Mouse (Mus musculus) cerebellum, adult 11-12 months (tissue): ENCODE results near the gene Zfp280b.

Source experiments
- DNase-seq: peaks from one replicate; pipeline ENCODE4 v3.0.0; 2022

Zfp280b gene

DNA sequence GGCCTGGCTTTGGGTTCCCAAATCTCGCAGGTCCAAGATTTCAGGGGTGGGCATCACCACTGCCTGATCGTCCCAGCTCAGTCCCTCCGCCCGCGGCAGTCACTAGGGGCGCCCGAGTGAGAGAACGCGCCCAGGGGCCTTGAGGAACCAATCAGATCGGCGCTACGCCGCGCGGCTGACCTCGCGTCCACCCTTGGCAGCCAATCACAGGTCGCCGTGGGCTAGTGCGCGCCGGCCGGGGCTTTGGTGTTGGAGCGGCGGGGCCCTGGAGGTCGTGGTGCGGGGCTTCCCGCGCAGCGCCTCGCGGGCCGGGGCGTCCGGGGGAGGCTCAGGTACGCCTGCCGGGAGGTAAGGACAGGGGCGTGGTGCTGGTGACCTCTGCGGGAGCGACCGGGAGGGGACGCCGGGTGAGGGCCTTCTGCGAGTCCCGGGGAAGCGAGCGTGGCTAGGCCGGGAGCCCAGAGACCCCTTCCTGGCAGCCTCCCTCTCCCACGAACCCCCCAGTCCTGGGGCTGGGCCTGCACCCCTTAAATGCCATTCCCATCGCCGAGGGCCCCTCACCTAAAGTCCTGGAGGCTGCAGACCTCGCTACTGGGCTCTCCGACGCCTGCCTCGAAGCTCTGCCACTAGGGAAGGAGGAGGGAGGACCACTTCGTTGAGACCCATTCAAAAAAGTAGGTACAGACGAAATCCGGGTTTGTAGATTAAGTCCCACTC lies at the start of gene Zfp280b:
TSS of gene Zfp280b (plus strand) at position 249 of the 717 bp plus-strand sequence.
- peak; percentile 93 for DNase-seq

GRCm38 (mm10) chr10:75990430-75991042 lies 41.9 kb upstream of the Zfp280b start:
- no peak for DNase-seq

- DNase-seq: no peak
These were observed 38.7 kb upstream of the Zfp280b start for GRCm38 (mm10) chr10:75993616-75994240.

DNA sequence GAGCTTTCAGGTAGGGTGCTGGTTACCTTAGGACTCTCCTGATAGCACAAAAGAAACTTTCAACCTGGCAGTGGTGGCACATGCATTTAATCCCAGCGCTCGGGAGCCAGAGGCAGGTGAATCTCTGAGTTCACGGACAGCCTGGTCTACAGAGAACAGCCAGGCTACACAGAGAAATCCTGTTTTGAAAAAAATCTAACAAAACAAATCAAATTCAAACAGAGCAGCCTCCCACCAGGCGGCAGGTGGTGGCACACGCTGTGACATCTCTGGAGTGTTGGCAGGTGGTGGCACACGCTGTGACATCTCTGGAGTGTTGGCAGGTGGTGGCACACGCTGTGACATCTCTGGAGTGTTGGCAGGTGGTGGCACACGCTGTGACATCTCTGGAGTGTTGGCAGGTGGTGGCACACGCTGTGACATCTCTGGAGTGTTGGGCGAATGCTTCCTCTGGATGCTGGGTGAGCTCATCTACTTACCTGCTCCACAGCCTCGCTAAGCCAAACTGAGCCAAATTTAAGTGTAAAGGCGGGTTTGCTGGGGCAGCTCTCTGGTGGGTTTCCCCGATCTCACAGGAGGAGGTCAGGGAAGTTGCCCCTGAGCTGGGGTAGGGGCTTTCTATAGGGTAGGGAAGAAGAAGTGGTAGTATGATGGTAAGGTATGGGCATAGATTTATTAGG lies 37.8 kb upstream of the Zfp280b start:
- peak; percentile 75 for DNase-seq

DNA sequence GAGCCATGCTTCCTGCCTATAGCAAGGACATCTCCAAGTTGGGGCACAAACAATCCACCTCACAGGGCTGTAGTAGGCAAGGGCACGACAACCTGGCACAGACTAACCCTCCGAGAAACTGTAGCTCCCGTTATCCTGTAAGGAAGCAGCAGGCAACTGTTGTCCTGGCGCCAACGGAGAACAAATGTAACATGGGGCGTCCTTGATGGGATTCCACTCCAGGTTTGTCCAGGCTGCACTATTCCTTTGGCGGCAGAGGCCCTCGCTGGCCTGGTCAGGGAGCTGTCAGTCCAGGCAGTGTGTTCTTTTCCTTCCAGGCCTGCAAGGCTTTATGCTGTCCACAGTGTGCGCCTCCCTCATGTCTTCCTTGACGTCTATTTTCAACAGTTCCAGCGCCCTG lies 37.0 kb upstream of the Zfp280b start:
- peak; percentile 63 for DNase-seq

GRCm38 (mm10) chr10:75996315-75996714 lies 36.1 kb upstream of the Zfp280b start:
- no peak for DNase-seq

- no peak for DNase-seq
These were observed 31.3 kb upstream of the Zfp280b start for GRCm38 (mm10) chr10:76001160-76001559.

- peak; percentile 90 for DNase-seq
These were observed 30.3 kb upstream of the Zfp280b start for GRCm38 (mm10) chr10:76002101-76002521.

DNA sequence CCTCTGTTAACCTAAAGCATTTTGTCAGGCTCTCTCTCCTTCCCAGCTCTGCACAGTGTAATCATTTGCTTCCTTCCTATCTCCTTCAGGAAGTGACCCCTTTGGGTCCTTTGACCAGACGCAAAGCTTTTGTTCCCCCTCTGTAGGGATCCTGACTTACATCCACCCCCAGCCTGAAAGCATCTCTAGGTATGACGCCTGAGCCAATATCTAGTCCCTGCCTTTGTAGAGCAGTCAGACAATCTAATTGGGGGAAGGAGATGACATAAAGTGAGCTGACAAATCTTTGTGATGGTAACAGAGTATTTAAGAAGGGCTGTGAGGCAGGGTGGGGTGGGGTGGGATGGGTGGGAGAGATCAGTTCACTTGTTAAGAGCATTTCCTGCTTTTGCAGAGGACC lies 29.8 kb upstream of the Zfp280b start:
- no peak for DNase-seq

DNA sequence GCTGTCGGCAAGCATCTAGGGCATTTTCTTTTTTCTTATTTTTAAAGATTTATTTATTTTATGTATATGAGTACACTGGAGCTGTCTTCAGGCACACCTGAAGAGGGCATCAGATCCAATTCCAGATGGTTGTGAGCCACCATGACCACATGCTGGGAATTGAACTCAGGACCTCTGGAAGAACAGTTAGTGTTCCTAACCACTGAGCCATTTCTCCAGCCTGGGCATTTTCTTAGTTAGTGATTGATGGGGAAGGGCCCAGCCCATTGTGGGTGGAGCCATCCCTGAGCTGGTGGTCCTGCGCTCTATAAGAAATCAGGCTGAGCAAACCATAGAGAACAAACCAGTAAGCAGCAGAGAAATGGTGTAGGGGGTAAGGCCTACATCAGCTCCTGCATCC lies 29.2 kb upstream of the Zfp280b start:
- DNase-seq: no peak

- no peak for DNase-seq
These were observed 26.1 kb upstream of the Zfp280b start for GRCm38 (mm10) chr10:76006385-76006784.

GRCm38 (mm10) chr10:76009812-76010211 lies 22.6 kb upstream of the Zfp280b start:
- DNase-seq: no peak

DNA sequence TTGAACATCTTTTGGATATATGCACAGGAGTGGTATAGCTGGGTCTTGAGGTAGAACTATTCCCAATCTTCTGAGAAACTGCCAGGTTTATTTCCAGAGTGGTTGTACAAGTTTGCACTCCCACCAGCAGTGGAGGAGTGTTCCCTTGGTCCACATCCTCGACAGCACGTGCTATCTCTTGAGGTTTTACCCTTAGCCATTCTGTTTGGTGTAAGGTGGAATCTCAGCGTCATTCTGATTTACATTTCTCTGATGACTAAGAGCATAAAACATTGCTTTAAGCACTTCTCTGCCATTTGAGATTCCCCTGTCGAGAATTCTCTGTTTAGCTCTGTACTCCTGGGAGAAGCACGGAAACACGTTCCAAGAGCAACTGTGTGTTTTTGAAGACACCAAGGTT lies 19.5 kb upstream of the Zfp280b start:
- no peak for DNase-seq

DNA sequence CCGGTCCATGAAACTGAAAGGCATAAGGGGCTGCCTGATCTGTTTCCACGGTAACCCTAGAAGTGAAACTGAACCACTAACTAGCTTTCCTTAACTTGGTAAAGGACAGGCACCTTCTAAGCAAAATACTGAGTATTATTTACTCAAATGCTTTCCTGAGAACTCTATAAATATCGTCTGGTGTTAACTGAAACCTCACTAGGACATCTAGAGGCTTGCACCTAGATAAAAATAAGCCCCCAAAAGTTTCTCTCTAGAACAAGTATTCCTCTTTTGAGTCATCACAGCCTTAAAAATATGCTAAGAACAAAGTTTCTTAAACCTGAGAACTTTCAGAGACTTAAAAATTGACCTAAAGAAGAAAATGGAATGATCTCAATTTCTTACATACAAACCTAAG lies 15.6 kb upstream of the Zfp280b start:
- DNase-seq: no peak

- DNase-seq: no peak
These were observed 10.7 kb upstream of the Zfp280b start for GRCm38 (mm10) chr10:76021728-76022127.

- no peak for DNase-seq
These were observed 8.5 kb upstream of the Zfp280b start for GRCm38 (mm10) chr10:76023921-76024320.

DNA sequence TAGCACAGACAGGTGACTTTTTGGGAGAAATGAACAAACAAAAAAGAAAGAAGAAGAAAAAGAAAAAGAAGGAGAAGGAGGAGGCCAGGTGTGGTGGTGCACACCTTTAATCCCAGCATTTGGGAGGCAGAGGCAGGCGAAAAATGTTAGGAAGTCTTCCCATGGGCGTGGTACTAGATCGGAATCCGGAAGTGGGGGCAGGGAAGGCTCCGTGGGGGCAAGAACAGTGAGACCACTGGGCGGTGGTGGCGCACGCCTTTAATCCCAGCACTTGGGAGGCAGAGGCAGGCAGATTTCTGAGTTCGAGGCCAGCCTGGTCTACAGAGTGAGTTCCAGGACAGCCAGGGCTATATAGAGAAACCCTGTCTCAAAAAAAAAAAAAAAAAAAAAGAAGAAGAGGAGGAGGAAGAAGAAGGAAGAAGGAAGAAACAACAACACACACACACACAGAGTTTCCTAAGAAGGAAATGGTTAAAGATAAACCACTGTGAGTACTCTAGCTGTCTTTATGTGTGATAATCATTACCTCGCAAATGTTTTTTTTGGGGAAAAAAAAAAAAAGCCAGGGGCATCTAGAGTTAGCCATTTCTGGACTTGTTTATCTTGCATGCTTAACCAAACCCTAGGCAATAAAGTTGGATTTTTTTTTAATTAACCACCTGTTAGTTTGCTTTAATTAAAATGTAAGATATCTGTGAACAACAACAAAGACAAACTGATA lies 6.8 kb upstream of the Zfp280b start:
- DNase-seq: no peak

GRCm38 (mm10) chr10:76027127-76028015 lies 5.1 kb upstream of the Zfp280b start:
- DNase-seq: no peak

DNA sequence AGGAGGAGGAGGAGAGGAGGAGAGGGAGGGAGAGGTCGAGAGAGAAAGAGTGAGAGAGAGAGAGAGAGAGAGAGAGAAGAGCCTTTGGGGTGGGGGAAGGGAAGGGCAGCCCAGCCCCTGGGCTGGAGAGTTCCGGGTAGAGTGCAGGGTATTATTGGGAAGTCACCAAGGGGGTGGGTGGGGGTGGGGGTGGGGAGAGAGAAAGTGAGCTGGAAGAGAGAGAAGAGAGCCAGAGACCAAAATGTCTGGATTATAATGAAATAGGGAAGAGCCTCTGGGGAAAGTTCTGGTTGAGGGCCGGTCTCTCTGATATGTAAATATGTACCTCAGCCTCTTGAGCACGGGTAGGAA lies 4.5 kb upstream of the Zfp280b start:
- DNase-seq: no peak

GRCm38 (mm10) chr10:76028396-76028795 lies 4.1 kb upstream of the Zfp280b start:
- no peak for DNase-seq

DNA sequence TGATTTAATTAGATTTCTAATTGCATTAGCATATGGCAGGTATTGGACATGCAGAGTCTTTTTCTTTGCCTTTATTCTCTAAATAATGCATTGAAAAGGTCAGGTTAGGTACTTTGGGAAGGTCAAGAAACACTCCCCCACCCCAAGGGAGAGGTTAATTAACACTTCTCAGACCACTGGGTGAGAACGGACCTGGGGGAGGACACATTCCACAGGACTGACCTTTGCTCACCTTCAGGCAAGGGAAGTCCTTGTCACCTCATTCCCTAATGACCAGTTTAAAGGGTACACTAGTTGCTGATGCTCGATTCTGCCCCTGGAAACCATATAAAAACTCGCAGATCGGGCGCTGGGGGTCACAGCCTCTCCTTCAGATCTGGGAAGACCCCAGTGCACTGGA lies 3.2 kb upstream of the Zfp280b start:
- no peak for DNase-seq

DNA sequence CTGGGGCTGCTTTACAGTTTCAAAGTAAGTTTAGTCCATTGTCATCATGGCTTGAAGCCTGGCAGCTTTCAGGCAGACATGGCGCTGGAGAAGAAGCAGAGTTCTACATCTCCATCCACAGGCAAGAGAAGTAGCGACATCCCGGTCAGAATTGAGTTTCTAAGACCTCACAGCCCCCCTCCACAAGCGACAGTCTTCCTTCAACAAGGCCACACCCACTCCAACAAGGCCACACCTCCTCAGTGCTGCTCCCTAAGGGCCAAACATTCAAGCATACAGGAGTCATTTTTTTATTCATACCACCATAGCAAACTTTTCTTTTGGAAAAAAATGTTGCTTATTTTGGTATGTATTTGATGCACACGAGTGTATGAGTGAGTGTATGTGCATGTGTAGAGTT lies 2.0 kb upstream of the Zfp280b start:
- peak; percentile 19 for DNase-seq
